Mouse (Mus musculus): ENCODE data around the gene Oaz1. TPM values are rescaled to one million over a fixed set of nuclear protein-coding genes. Genes with fewer than 3 reads are reported as not detected.

Gene Oaz1
- total RNA-seq, 2 experiments from 2014 or later, result 478 to 493 TPM

GRCm38 (mm10) chr10:80835617-80836016 is 9.2 kb downstream of the Oaz1 start:
- no peak for TF ChIP-seq CTCF (conservative IDR thresholded peaks at IDR 0.05)
- DNase-seq (ENCODE audit: low spot score in 2 of 2), result no peak
- H3K27ac ChIP-seq, result no peak overlapping the region
- H3K4me3 ChIP-seq, result no peak overlapping the region

GRCm38 (mm10) chr10:80836949-80837379 is 10.5 kb downstream of the Oaz1 start:
- no peak for DNase-seq (ENCODE audit: low spot score in 2 of 2)
- Histone ChIP-seq H3K4me3 (no peak overlapping the region), H3K27ac (peak overlapping the region; percentile 37; the same call in 1 of the 2 replicates)
- no peak for TF ChIP-seq CTCF (conservative IDR thresholded peaks at IDR 0.05)

- no peak for DNase-seq (ENCODE audit: low spot score in 2 of 2)
- Histone ChIP-seq H3K27ac (peak overlapping the region; percentile 37; the same call in 1 of the 2 replicates), H3K4me3 (no peak overlapping the region)
- TF ChIP-seq CTCF (conservative IDR thresholded peaks at IDR 0.05), result no peak
These were observed 11.4 kb downstream of the Oaz1 start for GRCm38 (mm10) chr10:80837827-80838226.

DNA sequence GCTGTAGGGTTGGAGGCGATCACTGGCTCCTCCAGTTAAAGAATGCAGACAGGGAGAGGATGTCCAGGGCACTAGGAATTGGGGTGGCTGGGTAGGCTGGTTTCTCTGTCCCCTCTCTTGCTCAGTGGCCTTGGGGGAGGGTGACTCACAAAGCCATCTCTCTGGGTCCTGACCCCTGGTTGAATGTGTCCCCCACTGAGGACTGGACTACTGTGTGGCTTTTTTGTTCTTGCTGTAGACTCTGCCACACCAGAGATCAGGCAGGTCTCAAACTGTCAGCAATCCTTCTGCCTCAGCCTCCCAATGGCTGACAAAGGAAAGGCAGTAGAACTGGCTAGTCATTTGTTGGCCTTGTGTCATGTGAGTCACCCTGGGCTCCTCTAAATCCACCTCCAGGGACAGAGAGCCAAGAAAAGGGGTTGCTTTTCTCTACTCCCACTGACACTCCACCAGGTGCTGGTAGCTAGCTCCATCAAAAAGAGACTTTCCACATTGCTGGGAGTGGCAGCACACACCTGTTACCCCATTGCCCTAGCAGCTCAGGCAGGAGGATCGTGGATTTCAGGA is 12.0 kb downstream of the Oaz1 start:
- no peak for DNase-seq (ENCODE audit: low spot score in 2 of 2)
- no peak overlapping the region for H3K4me3 ChIP-seq
- TF ChIP-seq CTCF (conservative IDR thresholded peaks at IDR 0.05), result no peak
- 0 out of 2 replicates have a peak overlapping the region, but pooled peaks have one; percentile 37 for H3K27ac ChIP-seq

DNA sequence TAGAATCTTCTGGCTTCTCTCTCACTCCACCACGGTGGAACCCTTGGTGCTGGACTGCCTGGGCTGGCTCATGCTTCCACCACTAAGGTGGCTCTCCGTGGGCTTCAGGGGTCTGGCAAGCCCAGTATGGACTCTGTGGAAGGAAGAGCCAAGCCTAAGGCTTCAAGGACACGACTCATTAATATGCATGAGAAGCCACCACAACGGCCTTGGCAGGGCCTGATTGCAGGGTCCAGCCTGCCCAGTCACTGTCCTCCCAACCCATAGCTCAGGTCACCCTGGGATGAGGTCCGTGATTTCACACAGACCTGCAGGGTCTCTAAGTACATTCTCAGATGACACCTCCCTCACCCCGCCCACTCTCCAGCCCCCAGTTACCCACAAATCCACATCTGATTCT is 13.4 kb downstream of the Oaz1 start:
- TF ChIP-seq CTCF (conservative IDR thresholded peaks at IDR 0.05), result no peak
- no peak overlapping the region for H3K27ac ChIP-seq
- no peak overlapping the region for H3K4me3 ChIP-seq
- DNase-seq (ENCODE audit: low spot score in 2 of 2), result no peak

DNA sequence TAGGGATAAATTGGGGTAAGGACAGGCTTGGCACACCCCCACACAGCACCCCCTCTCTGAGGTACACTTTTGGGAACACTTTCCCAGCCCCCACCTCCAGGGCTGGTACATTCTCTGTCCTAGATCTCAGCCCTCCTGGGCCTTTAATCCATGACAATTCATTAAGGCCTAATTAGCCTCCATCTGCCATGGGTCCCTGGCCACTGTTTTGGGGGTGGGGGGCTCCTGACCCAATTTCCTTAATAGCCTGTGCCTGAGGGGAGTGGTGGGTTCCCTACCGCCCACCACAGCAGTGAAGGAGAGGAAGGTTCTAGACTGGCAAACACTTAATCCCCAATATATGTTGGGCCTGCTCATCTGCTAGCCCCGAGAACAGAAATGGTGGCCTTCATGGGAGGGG is 15.2 kb downstream of the Oaz1 start:
- DNase-seq (ENCODE audit: low spot score in 2 of 2), result no peak
- Histone ChIP-seq H3K27ac (peak overlapping the region; percentile 85; the same call in 1 of the 2 replicates), H3K4me3 (peak overlapping the region; percentile 60; the same call in 1 of the 2 replicates)
- TF ChIP-seq CTCF (conservative IDR thresholded peaks at IDR 0.05), result no peak

DNA sequence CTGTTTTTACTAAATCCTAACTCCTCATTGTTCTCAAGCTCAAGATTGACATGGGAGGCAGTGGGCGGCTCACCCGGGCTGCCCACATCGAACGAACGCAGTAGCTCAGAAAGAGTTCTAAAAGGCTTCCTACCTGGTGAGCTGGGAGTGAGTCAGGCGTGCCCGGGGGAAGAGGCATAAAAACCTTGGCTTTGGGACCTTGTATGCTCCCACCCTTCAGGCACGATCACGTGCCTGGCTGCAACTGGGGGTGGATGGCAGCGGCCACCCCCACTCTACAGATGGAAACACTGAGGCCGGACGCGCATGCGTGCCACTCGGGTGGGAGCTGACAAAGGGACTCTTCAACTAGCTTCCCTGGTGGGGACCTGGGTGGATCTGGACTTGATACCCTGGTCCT is 15.9 kb downstream of the Oaz1 start:
- DNase-seq (ENCODE audit: low spot score in 2 of 2), result peak in 1 of 2 experiments; percentile 63
- peak overlapping the region; percentile 85 for H3K27ac ChIP-seq
- peak overlapping the region; percentile 60 for H3K4me3 ChIP-seq
- TF ChIP-seq CTCF (conservative IDR thresholded peaks at IDR 0.05), result no peak

GRCm38 (mm10) chr10:80843087-80843930 is 16.9 kb downstream of the Oaz1 start:
- H3K27ac ChIP-seq, result peak overlapping the region; percentile 85
- peak overlapping the region; percentile 60 for H3K4me3 ChIP-seq
- no peak for TF ChIP-seq CTCF (conservative IDR thresholded peaks at IDR 0.05)
- DNase-seq (ENCODE audit: low spot score in 2 of 2), result no peak

GRCm38 (mm10) chr10:80843931-80844547 is 17.6 kb downstream of the Oaz1 start, which contains the start of gene Lingo3:
TSS of gene Lingo3 (minus strand) at chr10:80844039.
- H3K4me3 ChIP-seq, result peak within 1 kb of the TSS; percentile 60
- peak within 1 kb of the TSS; percentile 85 for H3K27ac ChIP-seq
- TF ChIP-seq CTCF (conservative IDR thresholded peaks at IDR 0.05), result no peak
- peak in 1 of 2 experiments; percentile 71 for DNase-seq (ENCODE audit: low spot score in 2 of 2)

- Histone ChIP-seq H3K4me3 (no peak overlapping the region), H3K27ac (peak overlapping the region; percentile 85)
- TF ChIP-seq CTCF (conservative IDR thresholded peaks at IDR 0.05), result no peak
- DNase-seq (ENCODE audit: low spot score in 2 of 2), result no peak
These were observed 18.7 kb downstream of the Oaz1 start for GRCm38 (mm10) chr10:80845055-80845693.

DNA sequence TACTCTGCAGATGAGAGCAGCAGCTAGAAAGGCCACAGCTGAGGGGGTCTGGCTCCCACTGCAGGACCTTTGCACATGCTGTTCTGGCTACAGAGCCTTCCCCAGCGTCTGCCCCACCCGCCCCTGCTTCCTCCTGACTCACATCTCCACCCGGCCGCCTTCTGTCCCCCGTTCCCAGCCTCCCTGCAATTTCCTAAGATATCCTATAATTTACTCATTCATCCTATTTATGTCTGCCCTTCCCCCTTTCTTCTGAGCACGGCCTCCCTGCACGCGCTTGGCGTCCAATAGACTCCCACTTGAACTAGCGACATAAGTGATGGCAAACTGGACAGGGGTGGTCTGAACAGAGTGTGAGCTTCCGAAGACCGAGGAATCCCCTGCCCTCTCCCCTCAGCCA is 19.3 kb downstream of the Oaz1 start:
- H3K4me3 ChIP-seq, result no peak overlapping the region
- H3K27ac ChIP-seq, result 0 out of 2 replicates have a peak overlapping the region, but pooled peaks have one; percentile 85
- TF ChIP-seq CTCF (conservative IDR thresholded peaks at IDR 0.05), result no peak
- peak in 1 of 2 experiments; percentile 54 for DNase-seq (ENCODE audit: low spot score in 2 of 2)

GRCm38 (mm10) chr10:80848571-80848970 is 22.1 kb downstream of the Oaz1 start:
- DNase-seq (ENCODE audit: low spot score in 2 of 2), result no peak

More at GRCm38 (mm10) chr10:80848571-80848970, 22.1 kb downstream of the Oaz1 start:
- no peak overlapping the region for H3K4me3 ChIP-seq
- no peak overlapping the region for H3K27ac ChIP-seq
- no peak for TF ChIP-seq CTCF (conservative IDR thresholded peaks at IDR 0.05)
